Mouse (Mus musculus): Measurements from ENCODE around the gene Tex19.1. TPM values are rescaled to one million over a fixed set of nuclear protein-coding genes. Genes with fewer than 3 reads are reported as not detected.

The Tex19.1 gene
- total RNA-seq, 2 experiments from 2014 or later: not detected

DNA sequence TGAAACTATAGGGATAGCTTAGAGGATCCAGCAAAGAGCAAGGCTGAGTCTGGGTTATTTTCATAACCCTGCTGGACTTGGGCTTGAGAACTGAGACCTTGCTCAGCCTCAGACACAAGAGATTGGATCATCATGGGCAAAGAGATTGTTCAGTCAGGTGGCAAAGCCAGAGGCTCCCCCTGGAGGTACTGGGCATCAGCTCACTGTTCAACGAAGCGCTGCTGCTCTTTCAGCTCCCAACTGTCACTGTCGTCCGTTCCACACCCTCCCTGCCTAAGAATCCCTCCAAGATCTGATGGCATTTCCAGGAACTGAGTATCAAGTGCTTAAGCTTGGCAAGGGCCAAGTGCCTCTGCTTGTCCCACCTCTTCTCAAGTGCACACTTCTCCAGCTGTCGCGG is 7.2 kb upstream of the Tex19.1 start:
- peak; percentile 14 for DNase-seq
- intact Hi-C loops (cut with DNase I): no loop called here

- intact Hi-C loops (cut with DNase I): no loop called here
- DNase-seq: no peak
Observed at GRCm38 (mm10) chr11:121143325-121144015, 2.5 kb upstream of the Tex19.1 start.

- no peak for DNase-seq
- intact Hi-C loops (cut with DNase I): no loop called here
Observed at GRCm38 (mm10) chr11:121148193-121148592, 2.2 kb downstream of the Tex19.1 start.

GRCm38 (mm10) chr11:121154203-121154602 is 8.3 kb downstream of the Tex19.1 start:
- intact Hi-C loops (cut with DNase I): no loop called here
- no peak for DNase-seq

DNA sequence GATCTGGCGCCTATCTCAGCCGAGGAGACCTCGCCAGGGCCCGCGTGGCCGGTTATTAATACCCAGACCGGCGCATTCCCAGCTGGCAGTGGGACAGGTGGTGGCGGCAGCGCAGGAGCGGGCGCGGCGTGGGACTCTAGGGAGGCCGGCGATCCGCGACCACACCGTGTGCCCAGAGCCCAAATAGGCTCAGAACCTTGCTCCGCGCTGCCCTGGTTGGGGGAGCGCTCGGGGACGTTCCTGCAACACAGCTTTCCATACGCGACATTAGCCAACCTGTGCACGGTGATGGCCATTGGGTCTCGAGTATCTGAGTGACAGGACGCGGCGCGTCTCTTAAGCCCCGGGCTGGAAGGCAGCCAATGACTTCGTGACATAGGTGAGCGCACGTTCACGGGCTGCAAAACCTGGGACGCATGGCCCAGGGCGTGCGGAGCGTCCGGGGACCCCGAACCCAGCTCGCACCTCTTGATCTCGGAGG is 10.5 kb downstream of the Tex19.1 start:
- peak; percentile 41 for DNase-seq
- intact Hi-C loops (cut with DNase I): no loop called here

- no peak for DNase-seq
- intact Hi-C loops (cut with DNase I): no loop called here
Observed at GRCm38 (mm10) chr11:121159971-121160370, 14.0 kb downstream of the Tex19.1 start, which contains the start of gene Uts2r. Gene Uts2r (plus strand): TSS chr11:121160271.

DNA sequence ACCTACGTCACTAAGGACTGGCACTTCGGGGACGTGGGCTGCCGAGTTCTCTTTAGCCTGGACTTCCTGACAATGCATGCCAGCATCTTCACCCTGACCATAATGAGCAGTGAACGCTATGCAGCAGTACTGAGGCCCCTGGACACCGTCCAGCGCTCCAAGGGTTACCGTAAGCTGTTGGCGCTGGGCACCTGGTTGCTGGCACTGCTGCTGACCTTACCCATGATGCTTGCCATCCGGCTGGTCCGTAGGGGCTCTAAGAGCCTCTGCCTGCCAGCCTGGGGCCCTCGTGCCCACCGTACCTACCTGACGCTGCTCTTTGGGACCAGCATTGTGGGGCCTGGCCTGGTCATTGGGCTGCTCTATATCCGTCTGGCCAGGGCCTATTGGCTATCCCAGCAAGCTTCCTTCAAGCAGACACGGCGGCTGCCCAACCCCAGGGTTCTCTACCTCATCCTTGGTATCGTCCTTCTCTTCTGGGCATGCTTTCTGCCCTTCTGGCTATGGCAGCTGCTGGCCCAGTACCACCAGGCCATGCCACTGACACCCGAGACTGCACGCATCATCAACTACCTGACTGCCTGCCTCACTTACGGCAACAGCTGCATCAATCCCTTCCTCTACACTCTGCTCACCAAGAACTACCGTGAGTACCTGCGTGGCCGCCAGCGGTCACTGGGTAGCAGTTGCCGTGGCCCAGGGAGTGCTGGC is 14.8 kb downstream of the Tex19.1 start:
- peak; percentile 35 for DNase-seq
- intact Hi-C loops (cut with DNase I): no loop called here

- intact Hi-C loops (cut with DNase I): no loop called here
- DNase-seq: no peak
Observed at GRCm38 (mm10) chr11:121163751-121164150, 17.8 kb downstream of the Tex19.1 start.

DNA sequence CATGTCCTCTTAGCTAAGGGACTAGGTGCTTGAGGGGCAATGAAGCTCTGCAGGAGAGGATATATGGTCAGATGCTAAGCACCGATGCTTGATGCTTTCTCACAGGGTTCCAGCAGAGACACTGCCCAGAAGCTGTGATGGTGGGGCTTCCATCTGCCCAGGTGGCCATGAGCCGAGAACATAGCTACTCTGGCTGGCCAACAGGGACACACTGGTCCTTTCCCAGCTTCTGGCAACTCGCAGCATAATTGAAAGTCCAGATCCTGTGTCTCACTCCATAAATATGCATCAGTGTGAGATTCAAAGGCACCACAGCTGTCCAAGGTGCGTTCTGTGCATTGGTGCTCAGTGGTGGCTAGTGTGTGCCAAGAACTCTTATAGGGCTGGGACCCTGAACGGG is 27.3 kb downstream of the Tex19.1 start:
- DNase-seq: no peak
- intact Hi-C loops (cut with DNase I): no loop called here

- DNase-seq: no peak
- intact Hi-C loops (cut with DNase I): no loop called here
Observed at GRCm38 (mm10) chr11:121174234-121174633, 28.3 kb downstream of the Tex19.1 start.

GRCm38 (mm10) chr11:121176285-121177270 is 30.6 kb downstream of the Tex19.1 start:
- intact Hi-C loops (cut with DNase I): no loop called here
- peak; percentile 61 for DNase-seq

- intact Hi-C loops (cut with DNase I): no loop called here
- no peak for DNase-seq
Observed at GRCm38 (mm10) chr11:121189681-121190080, 43.7 kb downstream of the Tex19.1 start.

DNA sequence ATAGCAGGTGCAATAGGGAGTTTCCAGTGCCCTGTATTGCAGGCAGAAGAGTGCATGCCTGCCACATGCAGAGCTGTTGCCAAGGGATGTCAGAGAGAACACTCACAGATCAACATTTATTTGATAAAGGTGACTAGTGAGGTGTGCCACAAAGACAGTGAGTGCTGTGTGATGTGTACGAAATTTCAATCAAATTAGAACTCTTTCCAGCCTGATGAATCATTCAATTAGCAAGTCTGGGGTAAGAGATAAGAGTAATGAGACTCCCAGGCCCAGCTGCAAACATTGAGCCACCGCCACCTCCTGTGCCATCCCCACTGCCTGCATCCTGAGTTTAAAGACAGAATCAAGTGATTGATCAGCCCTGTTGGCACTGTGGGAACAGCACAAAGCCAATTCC is 46.8 kb downstream of the Tex19.1 start:
- DNase-seq: no peak
- intact Hi-C loops (cut with DNase I): no loop called here

DNA sequence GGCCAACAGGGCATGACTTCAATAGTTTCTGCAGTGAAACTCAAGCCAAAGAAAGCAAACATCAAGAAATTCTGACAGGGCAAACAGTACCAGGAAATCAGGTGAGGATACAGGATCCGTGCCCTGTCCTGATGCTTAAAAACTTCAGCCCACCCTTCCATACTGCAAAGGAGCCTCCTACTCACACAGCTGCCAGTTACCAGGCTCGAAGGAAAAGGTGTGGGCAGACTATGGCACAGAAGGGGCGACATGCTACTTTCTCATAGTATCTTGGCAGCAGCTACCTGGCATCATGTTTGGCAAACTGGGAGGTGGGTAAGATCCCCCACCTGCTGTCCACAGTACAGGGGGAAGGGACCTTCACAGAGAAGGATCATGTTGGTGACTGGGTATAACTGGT is 47.5 kb downstream of the Tex19.1 start:
- intact Hi-C loops (cut with DNase I): no loop called here

More for the DNA sequence above, 47.5 kb downstream of the Tex19.1 start:
- DNase-seq: no peak

Other genes with a start within 250 kb of the Tex19.1 start
- gene Ccdc57, start 213.3 kb upstream of the Tex19.1 start, total RNA-seq (2021): 10 to 100 TPM; 11.7 to 13.7 TPM
- gene Slc16a3, start 197.7 kb upstream of the Tex19.1 start, total RNA-seq (2021): 1 to 10 TPM; 1.4 to 3.6 TPM
- 100 to 1,000 TPM; 137 to 141 TPM for gene Csnk1d, start 154.8 kb upstream of the Tex19.1 start, total RNA-seq (2021)
- not detected for gene Cd7, start 106.7 kb upstream of the Tex19.1 start, total RNA-seq (2021)
- not detected for gene Sectm1b, start 82.6 kb upstream of the Tex19.1 start, total RNA-seq (2021)
- under 1 TPM in 1 of 2 experiments, not detected in 1; 0.30 TPM for gene Sectm1a, start 64.9 kb upstream of the Tex19.1 start, total RNA-seq (2021)
- gene Tex19.2, start 27.5 kb upstream of the Tex19.1 start, total RNA-seq (2021): not detected
- not detected for gene Uts2r, start 14.1 kb downstream of the Tex19.1 start, total RNA-seq (2021)
- 10 to 100 TPM; 54.9 to 57.3 TPM for gene Hexdc, start 58.3 kb downstream of the Tex19.1 start, total RNA-seq (2021)
- 1 to 10 TPM; 7.7 to 8.0 TPM for gene Ogfod3, start 58.6 kb downstream of the Tex19.1 start, total RNA-seq (2021)
- 10 to 100 TPM; 24.0 to 27.3 TPM for gene Cybc1, start 83.2 kb downstream of the Tex19.1 start, total RNA-seq (2021)
- 10 to 100 TPM; 70.6 to 73.2 TPM for gene Narf, start 91.1 kb downstream of the Tex19.1 start, total RNA-seq (2021)
- 100 to 1,000 TPM; 115 to 116 TPM for gene Foxk2, start 113.8 kb downstream of the Tex19.1 start, total RNA-seq (2021)
- 10 to 100 TPM; 57.3 to 64.8 TPM for gene Wdr45b, start 208.3 kb downstream of the Tex19.1 start, total RNA-seq (2021)
- 10 to 100 TPM; 13.6 to 16.4 TPM for gene Rab40b, start 242.1 kb downstream of the Tex19.1 start, total RNA-seq (2021)

Data from left cerebral cortex, postnatal 4 days (tissue).